Mouse (Mus musculus) ovary, adult 18-20 months (tissue): ENCODE data around the gene Olfr885.

Source experiments
- DNase-seq: peaks from one replicate; pipeline ENCODE4 v3.0.0; 2022; ENCODE audit warnings: low spot score, mixed read lengths

The Olfr885 gene

DNA sequence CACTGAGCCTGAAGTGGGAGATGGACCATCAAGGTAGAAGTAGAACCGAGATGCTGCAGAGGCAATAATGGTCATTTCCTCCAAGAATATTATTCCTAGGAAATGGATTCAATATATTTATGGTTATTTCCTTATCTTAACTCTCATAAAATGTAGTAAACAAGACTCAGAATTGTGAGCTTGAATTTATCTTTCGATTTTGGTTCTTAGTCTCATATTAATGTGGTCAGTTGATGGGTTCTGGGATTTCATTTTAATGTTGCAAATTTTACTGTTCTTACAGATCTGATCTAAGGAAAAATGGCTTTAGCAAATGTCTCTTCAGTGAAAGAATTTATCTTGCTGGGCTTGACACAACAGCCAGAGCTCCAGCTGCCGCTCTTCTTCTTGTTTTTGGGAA lies at the start of gene Olfr885:
TSS of gene Olfr885 (plus strand) at position 301 of the 400 bp plus-strand sequence.
- DNase-seq, result no peak

DNA sequence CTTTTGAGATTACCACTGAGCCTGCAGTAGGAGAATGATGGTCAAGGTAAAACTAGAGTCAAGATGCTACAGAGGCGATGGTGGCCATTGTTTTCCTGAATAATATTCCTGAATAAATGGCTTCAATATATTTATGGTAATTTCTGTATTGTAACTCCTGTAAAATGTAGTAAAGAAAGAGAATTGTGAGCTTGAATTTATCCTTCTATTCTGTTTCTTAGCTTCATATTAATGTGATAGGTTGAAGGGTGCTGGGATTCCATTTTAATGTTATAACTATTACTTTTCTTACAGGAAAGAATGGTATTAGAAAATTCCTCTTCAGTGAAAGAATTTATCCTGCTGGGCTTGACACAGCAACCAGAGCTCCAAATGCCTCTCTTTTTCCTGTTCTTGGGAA lies 35.6 kb upstream of the Olfr885 start, which contains the start of gene Olfr883:
TSS of gene Olfr883 (plus strand) at position 301 of the 400 bp plus-strand sequence.
- no peak for DNase-seq

DNA sequence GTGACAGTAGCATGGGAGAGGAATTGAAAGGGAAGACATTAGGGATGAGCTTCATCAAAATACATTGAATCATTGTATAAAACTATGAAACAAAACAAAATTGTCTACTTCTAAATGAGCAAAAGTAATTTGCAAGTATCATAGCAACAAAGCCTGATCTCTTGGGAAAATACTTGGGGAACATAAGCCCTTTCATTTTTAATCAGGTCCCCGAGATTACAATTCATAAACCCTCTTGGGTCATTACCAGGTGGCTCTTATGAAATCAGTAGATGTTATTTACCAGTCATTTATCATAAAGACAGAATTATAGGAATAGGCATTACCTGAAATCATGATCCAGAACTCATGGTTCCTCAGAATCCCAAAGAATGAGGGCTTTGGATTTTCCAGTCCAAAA lies 14.9 kb upstream of the Olfr885 start, which contains the start of gene Olfr884:
TSS of gene Olfr884 (plus strand) at position 301 of the 400 bp plus-strand sequence.
- DNase-seq, result no peak

DNA sequence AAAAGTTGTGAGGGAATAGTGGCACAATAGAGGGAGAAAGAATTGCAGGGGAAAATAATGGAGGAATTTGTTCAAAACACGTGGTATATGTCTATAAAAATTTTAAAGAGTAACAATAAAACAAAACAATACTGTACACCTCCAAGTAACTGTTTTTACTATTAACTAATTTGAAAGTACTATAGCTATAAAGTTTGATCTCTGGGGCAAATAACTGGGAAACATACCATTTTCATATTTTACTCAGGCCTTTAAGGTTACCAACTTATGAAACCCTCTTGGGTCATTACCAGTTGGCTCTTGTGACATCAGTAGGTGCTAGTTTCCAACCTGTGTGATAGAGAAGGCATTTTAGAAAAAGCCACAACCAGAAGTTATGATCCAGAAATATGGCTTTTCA lies 22.6 kb downstream of the Olfr885 start, which contains the start of gene Olfr887:
TSS of gene Olfr887 (plus strand) at position 301 of the 400 bp plus-strand sequence.
- no peak for DNase-seq

DNA sequence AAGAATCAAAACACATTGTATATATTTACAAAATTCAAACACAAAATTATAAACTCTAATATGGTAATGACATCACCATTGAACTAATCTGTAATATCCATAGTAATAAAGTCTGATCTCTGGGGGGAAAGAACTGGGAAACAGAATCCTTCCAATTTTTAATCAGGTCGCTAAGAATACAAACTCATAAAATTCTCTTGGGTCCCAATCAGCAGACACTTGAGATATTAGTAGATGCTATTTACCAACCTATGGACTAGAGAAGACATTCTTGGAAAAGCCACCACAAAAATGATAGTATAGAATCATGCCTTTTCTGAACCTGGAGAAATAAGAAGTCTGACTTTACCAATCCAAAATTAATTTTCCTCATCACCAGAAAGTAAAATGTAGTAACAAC lies 46.7 kb downstream of the Olfr885 start, which contains the start of gene Olfr888:
TSS of gene Olfr888 (plus strand) at position 301 of the 400 bp plus-strand sequence.
- DNase-seq, result no peak
